Mouse (Mus musculus) lung, embryonic 16.5 days (tissue): ENCODE results near the gene Frs2. TPM values are rescaled to one million over a fixed set of nuclear protein-coding genes. Genes with fewer than 3 reads are reported as not detected.
"Not testable (repeated sequence)": the region's sequence is repeated elsewhere in the genome, so short reads cannot be mapped to it uniquely, and the experiment has no call there.

Experiments used
- ATAC-seq: fragments of 200-750 bp; cut with Nextera tagmentation; 2 replicates; pipeline ENCODE4 v1.8.0; 2017; ENCODE audit warnings: low read depth, mild to moderate bottlenecking, moderate library complexity
- H3K27ac ChIP-seq: fragments of 300-500 bp; sonication (generic); 2 replicates; pipeline ENCODE4 v1.5.1; 2014; ENCODE audit warnings: mild to moderate bottlenecking, control low read depth, low read length
- H3K27me3 ChIP-seq: fragments of 300-500 bp; sonication (generic); 2 replicates; pipeline ENCODE4 v1.6.1; 2014; ENCODE audit warnings: low read depth, low read length, mixed read lengths; ENCODE audit not compliant: control insufficient read depth, insufficient read depth
- H3K36me3 ChIP-seq: fragments of 300-500 bp; sonication (generic); 2 replicates; pipeline ENCODE4 v1.6.1; 2014; ENCODE audit warnings: low read length; ENCODE audit not compliant: control insufficient read depth, insufficient read depth
- H3K4me1 ChIP-seq: fragments of 300-500 bp; sonication (generic); replicated peaks from 2 replicates; pipeline ENCODE4 v1.6.1; 2014; ENCODE audit warnings: low read length, mixed read lengths; ENCODE audit not compliant: control insufficient read depth, insufficient read depth
- H3K4me2 ChIP-seq: fragments of 300-500 bp; sonication (generic); 2 replicates; pipeline ENCODE4 v1.6.1; 2014; ENCODE audit warnings: low read depth, low read length, control low read depth
- H3K4me3 ChIP-seq: fragments of 300-500 bp; sonication (generic); 2 replicates; pipeline ENCODE4 v1.5.1; 2014; ENCODE audit warnings: mild to moderate bottlenecking, low read length, control low read depth
- H3K9ac ChIP-seq: fragments of 300-500 bp; sonication (generic); 2 replicates; pipeline ENCODE4 v1.6.1; 2014; ENCODE audit warnings: low read length, control low read depth
- H3K9me3 ChIP-seq: fragments of 300-500 bp; sonication (generic); 2 replicates; pipeline ENCODE4 v1.6.1; 2016; ENCODE audit warnings: low read length; ENCODE audit not compliant: control insufficient read depth
- WGBS: fragments of 180-500 bp; shearing (Covaris S2); extraction: QIAGEN DNeasy Blood & Tissue Kit; methylation state at CpG from one replicate; pipeline ENCODE4 v1.1.7; 2014; 5-methylcytosine and 5-hydroxymethylcytosine counted together
- polyA plus RNA-seq: library from polyadenylated mRNA; unstranded; fragments of >200 nt; fragmentation: Nextera tagmentation; extraction: Ambion mirVana; gene quantifications from 2 replicates; pipeline ENCODE4 v1.2.1, GENCODE M21; 2015

Gene Frs2
- polyA plus RNA-seq, 1 experiment from 2014 or later = 20.8 TPM

GRCm38 (mm10) chr10:117141939-117142552 lies 6.3 kb downstream of the Frs2 start:
- no peaks in the 10 kb centered on the region for H3K36me3 ChIP-seq
- no peak overlapping the region for H3K9ac ChIP-seq
- no peak overlapping the region for H3K4me3 ChIP-seq
- no peak overlapping the region for H3K4me2 ChIP-seq
- no peaks in the 10 kb centered on the region for H3K27me3 ChIP-seq
- H3K9me3 ChIP-seq = no peaks in the 10 kb centered on the region
- 71% methylated on average over 7 of the region's 7 CpGs for WGBS
- no peak for ATAC-seq
- peaks cover 28% of the 10 kb centered on the region for H3K4me1 ChIP-seq
- H3K27ac ChIP-seq = no peak overlapping the region

- H3K4me1 ChIP-seq, H3K9me3 ChIP-seq, H3K27me3 ChIP-seq, ATAC-seq, H3K27ac ChIP-seq, H3K4me2 ChIP-seq, H3K9ac ChIP-seq, H3K4me3 ChIP-seq, H3K36me3 ChIP-seq: not testable (repeated sequence)
- 91% methylated on average over 5 of the region's 5 CpGs for WGBS
Observed at GRCm38 (mm10) chr10:117131506-117131905, 16.8 kb downstream of the Frs2 start.

GRCm38 (mm10) chr10:117130037-117130436 lies 18.3 kb downstream of the Frs2 start:
- H3K9me3 ChIP-seq = no peaks in the 10 kb centered on the region
- 64% methylated on average over 6 of the region's 6 CpGs for WGBS
- ATAC-seq = 0 out of 2 replicates have a peak, but pooled peaks have one; percentile 17
- no peak overlapping the region for H3K9ac ChIP-seq
- no peak overlapping the region for H3K4me3 ChIP-seq
- peaks cover 5% of the 10 kb centered on the region; the same call in 1 of the 2 replicates for H3K4me1 ChIP-seq
- no peak overlapping the region for H3K4me2 ChIP-seq
- H3K27ac ChIP-seq = no peak overlapping the region
- no peaks in the 10 kb centered on the region for H3K27me3 ChIP-seq
- no peaks in the 10 kb centered on the region for H3K36me3 ChIP-seq

- Histone ChIP-seq H3K9me3 (no peaks in the 10 kb centered on the region), H3K27ac (no peak overlapping the region), H3K36me3 (no peaks in the 10 kb centered on the region), H3K4me3 (no peak overlapping the region), H3K27me3 (no peaks in the 10 kb centered on the region), H3K9ac (no peak overlapping the region), H3K4me1 (peaks cover 6% of the 10 kb centered on the region; the same call in 1 of the 2 replicates), H3K4me2 (no peak overlapping the region)
- 93% methylated on average over 2 of the region's 2 CpGs for WGBS
- ATAC-seq = no peak
Observed at GRCm38 (mm10) chr10:117128693-117129092, 19.6 kb downstream of the Frs2 start.

- WGBS = 59% methylated on average over 2 of the region's 2 CpGs
Observed at GRCm38 (mm10) chr10:117127480-117127879, 20.9 kb downstream of the Frs2 start.

GRCm38 (mm10) chr10:117126719-117127118 lies 21.6 kb downstream of the Frs2 start:
- Histone ChIP-seq H3K27ac (no peak overlapping the region), H3K9ac (no peak overlapping the region), H3K4me1 (peaks cover 9% of the 10 kb centered on the region; the same call in 1 of the 2 replicates), H3K27me3 (no peaks in the 10 kb centered on the region), H3K9me3 (no peaks in the 10 kb centered on the region), H3K4me3 (no peak overlapping the region), H3K4me2 (no peak overlapping the region), H3K36me3 (no peaks in the 10 kb centered on the region)
- 97% methylated on average over 1 of the region's 1 CpGs for WGBS
- no peak for ATAC-seq

More at GRCm38 (mm10) chr10:117127480-117127879, 20.9 kb downstream of the Frs2 start:
- H3K27ac ChIP-seq = no peak overlapping the region
- no peaks in the 10 kb centered on the region for H3K9me3 ChIP-seq
- no peak for ATAC-seq
- no peak overlapping the region for H3K4me3 ChIP-seq
- H3K36me3 ChIP-seq = no peaks in the 10 kb centered on the region
- H3K4me2 ChIP-seq = no peak overlapping the region
- no peak overlapping the region for H3K9ac ChIP-seq
- peaks cover 9% of the 10 kb centered on the region; the same call in 1 of the 2 replicates for H3K4me1 ChIP-seq
- H3K27me3 ChIP-seq = no peaks in the 10 kb centered on the region

GRCm38 (mm10) chr10:117126233-117126632 lies 22.1 kb downstream of the Frs2 start:
- H3K27ac ChIP-seq = no peak overlapping the region
- 75% methylated on average over 4 of the region's 4 CpGs for WGBS

GRCm38 (mm10) chr10:117121448-117121847 lies 26.9 kb downstream of the Frs2 start:
- H3K9me3 ChIP-seq = no peaks in the 10 kb centered on the region
- no peak overlapping the region for H3K4me2 ChIP-seq
- 78% methylated on average over 3 of the region's 3 CpGs for WGBS
- ATAC-seq = no peak
- no peak overlapping the region for H3K9ac ChIP-seq
- no peak overlapping the region for H3K27ac ChIP-seq
- H3K36me3 ChIP-seq = peaks cover 3% of the 10 kb centered on the region; the same call in 1 of the 2 replicates
- no peak overlapping the region for H3K4me3 ChIP-seq
- H3K4me1 ChIP-seq = peaks cover 19% of the 10 kb centered on the region
- no peaks in the 10 kb centered on the region for H3K27me3 ChIP-seq

More at GRCm38 (mm10) chr10:117126233-117126632, 22.1 kb downstream of the Frs2 start:
- peaks cover 9% of the 10 kb centered on the region; the same call in 1 of the 2 replicates for H3K4me1 ChIP-seq
- H3K9me3 ChIP-seq = no peaks in the 10 kb centered on the region
- no peak for ATAC-seq
- no peaks in the 10 kb centered on the region for H3K36me3 ChIP-seq
- H3K9ac ChIP-seq = no peak overlapping the region
- H3K4me2 ChIP-seq = no peak overlapping the region
- H3K4me3 ChIP-seq = no peak overlapping the region
- H3K27me3 ChIP-seq = no peaks in the 10 kb centered on the region

GRCm38 (mm10) chr10:117120051-117120666 lies 28.2 kb downstream of the Frs2 start:
- H3K9ac ChIP-seq = no peak overlapping the region
- no peaks in the 10 kb centered on the region for H3K9me3 ChIP-seq
- 88% methylated on average over 7 of the region's 7 CpGs for WGBS
- no peak for ATAC-seq
- no peak overlapping the region for H3K4me3 ChIP-seq
- H3K27ac ChIP-seq = no peak overlapping the region
- H3K36me3 ChIP-seq = peaks cover 3% of the 10 kb centered on the region; the same call in 1 of the 2 replicates
- no peaks in the 10 kb centered on the region for H3K27me3 ChIP-seq
- H3K4me1 ChIP-seq = peaks cover 21% of the 10 kb centered on the region
- no peak overlapping the region for H3K4me2 ChIP-seq
